ENCODE assay signal across 5 mouse cellular contexts in genomic region chr7:4251211-4251610, GRCm38 (mm10). TPM values are rescaled to one million over a fixed set of nuclear protein-coding genes. Genes with fewer than 3 reads are reported as not detected.
"Had no signal": no experiment of that assay in that cellular context is flagged by ENCODE, and none has a peak within 500 bp of the region (broad histone marks: within the 10 kb centered on the region; RNA-seq: fewer than 3 reads in every experiment).

No protein-coding gene starts in this region.

RNA-seq across cellular contexts. Expression of gene Lilra5, which starts 13.7 kb away (rescaled TPM):
- polyA plus RNA-seq: midbrain, embryonic 11.5 days; midbrain, embryonic 13.5 days; midbrain, postnatal 0 days; neural tube, embryonic 12.5 days; neural tube, embryonic 14.5 days had no signal
